Mouse (Mus musculus) limb, embryonic 15.5 days (tissue): Measurements from ENCODE around the gene Hdac4. TPM values are rescaled to one million over a fixed set of nuclear protein-coding genes. Genes with fewer than 3 reads are reported as not detected.

Experiments
- ATAC-seq: fragments of 200-750 bp; cut with Nextera tagmentation; 2 replicates; pipeline ENCODE4 v1.8.0; 2017; ENCODE audit warnings: low read depth, moderate TSS enrichment; ENCODE audit not compliant: insufficient number of reproducible peaks, low FRiP score, low TSS enrichment
- H3K27ac ChIP-seq: fragments of 300-500 bp; sonication (generic); 2 replicates; pipeline ENCODE4 v1.5.1; 2015; ENCODE audit warnings: moderate library complexity, mild to moderate bottlenecking, inconsistent platforms
- H3K27me3 ChIP-seq: fragments of 300-500 bp; sonication (generic); 2 replicates; pipeline ENCODE4 v1.6.1; 2015; ENCODE audit warnings: inconsistent platforms
- H3K36me3 ChIP-seq: fragments of 300-500 bp; sonication (generic); 2 replicates; pipeline ENCODE4 v1.6.1; 2015; ENCODE audit warnings: inconsistent platforms
- H3K4me1 ChIP-seq: fragments of 300-500 bp; sonication (generic); 2 replicates; pipeline ENCODE4 v1.6.1; 2015; ENCODE audit warnings: inconsistent platforms
- H3K4me2 ChIP-seq: fragments of 300-500 bp; sonication (generic); 2 replicates; pipeline ENCODE4 v1.6.1; 2015; ENCODE audit warnings: mild to moderate bottlenecking, inconsistent platforms
- H3K4me3 ChIP-seq: fragments of 300-500 bp; sonication (generic); 2 replicates; pipeline ENCODE4 v1.5.1; 2015; ENCODE audit warnings: mild to moderate bottlenecking, inconsistent platforms
- H3K9ac ChIP-seq: fragments of 300-500 bp; sonication (generic); 2 replicates; pipeline ENCODE4 v1.6.1; 2015; ENCODE audit warnings: inconsistent platforms
- H3K9me3 ChIP-seq: fragments of 300-500 bp; sonication (generic); 2 replicates; pipeline ENCODE4 v1.6.1; 2016; ENCODE audit warnings: inconsistent platforms
- WGBS: fragments of 180-500 bp; shearing (Covaris S2); methylation state at CpG from one replicate; pipeline ENCODE4 v1.1.7; 2015; 5-methylcytosine and 5-hydroxymethylcytosine counted together
- polyA plus RNA-seq: library from polyadenylated mRNA; unstranded; fragments of >200 nt; fragmentation: Nextera tagmentation; extraction: Ambion mirVana; gene quantifications from 2 replicates; pipeline ENCODE4 v1.2.1, GENCODE M21; 2015

The Hdac4 gene
- polyA plus RNA-seq, 1 experiment from 2014 or later = 24.1 TPM

DNA sequence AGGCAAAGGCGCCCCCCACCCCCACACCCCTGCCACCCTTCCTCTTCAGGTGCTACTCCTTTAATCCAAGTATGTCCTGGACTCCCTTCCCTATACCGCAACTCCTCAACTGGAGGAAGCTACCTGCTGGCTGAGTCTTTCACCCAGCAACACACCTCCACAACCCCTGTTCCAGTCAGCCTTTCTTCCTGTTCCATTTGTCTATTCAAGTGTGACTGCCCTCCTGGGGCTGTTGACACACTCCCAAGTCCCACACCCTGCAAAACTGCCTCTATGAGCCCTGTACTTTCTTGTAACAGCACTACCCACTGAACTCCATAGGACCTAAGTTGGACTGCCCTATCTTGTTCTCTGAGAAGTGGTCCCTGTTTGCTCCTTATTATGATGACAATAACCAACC is 195.3 kb downstream of the Hdac4 start:
- Histone ChIP-seq H3K36me3 (peaks cover 38% of the 10 kb centered on the region), H3K4me1 (peaks cover 6% of the 10 kb centered on the region; the same call in 1 of the 2 replicates), H3K9me3 (no peaks in the 10 kb centered on the region), H3K27ac (no peak overlapping the region), H3K27me3 (no peaks in the 10 kb centered on the region), H3K4me2 (no peak overlapping the region), H3K4me3 (no peak overlapping the region), H3K9ac (no peak overlapping the region)
- ATAC-seq = no peak
- 93% methylated on average over 2 of the region's 2 CpGs for WGBS

DNA sequence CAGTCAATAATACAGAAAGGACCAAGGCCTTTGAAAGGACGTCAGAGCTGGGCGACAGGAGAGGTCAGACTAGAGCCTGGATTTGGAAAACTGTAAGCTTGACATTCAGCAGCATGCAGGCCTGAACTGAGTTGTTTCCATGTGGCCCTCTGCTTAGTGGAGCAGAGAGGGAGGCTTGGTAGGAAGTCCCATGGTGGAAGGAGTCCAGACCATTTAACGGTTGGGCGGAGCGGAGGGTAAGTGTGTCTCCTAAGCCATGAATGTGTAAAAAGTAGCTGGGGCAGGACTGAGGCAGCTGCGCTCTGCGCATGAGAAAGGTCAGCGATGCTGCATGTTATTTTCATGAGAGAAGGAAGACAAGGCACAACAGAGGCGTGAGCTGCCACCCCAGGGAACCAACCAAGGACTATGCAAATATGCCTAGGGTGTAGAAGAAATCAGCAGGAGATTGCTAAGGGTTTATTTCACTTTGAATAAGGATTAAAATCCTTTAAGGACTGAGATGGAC is 201.8 kb downstream of the Hdac4 start:
- Histone ChIP-seq H3K27ac (no peak overlapping the region), H3K27me3 (no peaks in the 10 kb centered on the region), H3K4me1 (no peaks in the 10 kb centered on the region), H3K4me2 (no peak overlapping the region), H3K9ac (no peak overlapping the region), H3K9me3 (no peaks in the 10 kb centered on the region), H3K36me3 (peaks cover 81% of the 10 kb centered on the region), H3K4me3 (no peak overlapping the region)
- ATAC-seq = no peak
- WGBS = 82% methylated on average over 9 of the region's 9 CpGs

DNA sequence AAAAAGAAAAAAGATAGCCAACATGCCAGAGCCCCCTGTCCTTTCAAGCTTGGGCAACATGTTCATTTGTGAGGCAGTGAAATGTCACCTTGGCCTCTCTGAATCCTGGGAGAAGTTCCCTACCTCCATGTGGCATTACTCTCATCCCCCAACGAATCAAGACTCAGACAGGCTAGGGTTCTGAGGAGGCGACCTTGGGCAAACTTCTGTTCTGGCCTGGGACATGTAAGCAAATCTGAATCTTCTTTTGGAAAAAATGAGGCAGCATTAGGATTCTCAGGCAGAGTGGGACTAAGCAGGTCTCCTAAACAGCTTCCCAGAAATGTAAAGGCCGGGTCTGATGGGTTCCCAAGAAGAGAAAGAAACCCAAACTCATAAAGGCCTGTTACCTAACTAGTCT is 202.8 kb downstream of the Hdac4 start:
- Histone ChIP-seq H3K36me3 (peaks cover 85% of the 10 kb centered on the region), H3K9ac (no peak overlapping the region), H3K9me3 (no peaks in the 10 kb centered on the region), H3K27me3 (no peaks in the 10 kb centered on the region), H3K27ac (no peak overlapping the region), H3K4me3 (no peak overlapping the region), H3K4me2 (no peak overlapping the region), H3K4me1 (no peaks in the 10 kb centered on the region)
- ATAC-seq = no peak
- 81% methylated on average over 3 of the region's 3 CpGs for WGBS

DNA sequence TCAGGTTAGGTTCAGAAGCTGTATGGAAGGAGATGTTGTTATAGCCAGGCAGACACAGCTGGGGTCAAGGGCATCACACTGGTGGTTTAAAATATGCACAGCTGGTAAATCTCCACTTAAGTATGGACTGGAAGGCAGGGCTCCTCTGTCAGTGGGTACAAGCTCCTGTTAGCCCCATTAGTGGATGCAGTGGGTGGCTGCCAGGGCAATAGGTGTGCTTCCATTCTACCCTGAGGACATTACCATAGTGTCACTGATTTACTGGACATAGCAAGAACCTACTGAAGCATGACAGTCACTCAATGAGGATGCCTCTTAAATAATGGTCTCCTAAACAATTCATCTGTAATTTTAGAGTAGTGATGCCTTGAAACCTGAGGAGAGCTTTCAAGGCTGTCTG is 203.9 kb downstream of the Hdac4 start:
- no peak overlapping the region for H3K4me2 ChIP-seq
- no peak overlapping the region for H3K9ac ChIP-seq
- no peak overlapping the region for H3K4me3 ChIP-seq
- H3K27ac ChIP-seq = no peak overlapping the region
- no peaks in the 10 kb centered on the region for H3K27me3 ChIP-seq
- H3K36me3 ChIP-seq = peaks cover 94% of the 10 kb centered on the region
- ATAC-seq = no peak
- no peaks in the 10 kb centered on the region for H3K4me1 ChIP-seq
- no peaks in the 10 kb centered on the region for H3K9me3 ChIP-seq

DNA sequence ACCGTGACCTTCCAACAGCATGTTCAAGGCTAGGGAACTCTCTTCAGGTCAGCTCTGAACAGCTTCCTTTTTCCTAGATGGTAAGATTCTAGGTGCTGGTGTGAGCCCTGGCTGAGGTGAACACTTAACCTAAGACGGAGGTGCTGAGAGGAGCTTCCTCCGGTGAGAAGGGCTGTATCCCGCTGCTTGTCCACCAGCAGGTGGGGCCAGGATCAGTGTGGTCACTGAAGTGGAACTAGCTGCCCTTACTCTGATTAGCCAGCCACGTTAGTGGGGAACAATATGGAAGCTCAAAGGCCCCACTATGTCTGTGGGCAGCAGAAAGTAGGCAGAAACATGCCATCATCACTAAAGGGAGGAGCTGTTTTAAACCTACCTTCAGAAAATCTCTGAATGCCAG is 204.6 kb downstream of the Hdac4 start:
- Histone ChIP-seq H3K4me2 (no peak overlapping the region), H3K36me3 (peaks cover 94% of the 10 kb centered on the region), H3K4me3 (no peak overlapping the region), H3K4me1 (no peaks in the 10 kb centered on the region), H3K27ac (no peak overlapping the region), H3K9ac (no peak overlapping the region), H3K27me3 (no peaks in the 10 kb centered on the region), H3K9me3 (no peaks in the 10 kb centered on the region)
- 84% methylated on average over 5 of the region's 5 CpGs for WGBS
- no peak for ATAC-seq

DNA sequence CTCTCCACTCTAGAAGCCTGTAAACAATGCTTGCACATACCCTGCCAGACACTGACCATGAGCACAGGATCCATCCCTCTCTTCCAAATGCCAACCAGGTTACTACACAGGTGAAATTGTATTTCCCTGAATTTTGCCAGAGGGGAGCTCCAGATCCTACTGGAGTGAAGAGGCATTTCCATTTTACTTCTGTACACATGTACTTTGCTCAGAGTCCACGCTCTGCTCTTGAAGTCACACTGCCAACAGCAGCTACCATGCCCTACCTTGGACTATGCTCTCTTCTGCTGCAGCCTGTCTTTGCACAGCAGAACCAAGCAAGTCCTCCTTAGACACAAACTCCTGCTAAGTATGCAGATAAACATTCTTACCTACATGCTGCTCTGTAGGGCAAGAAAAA is 206.6 kb downstream of the Hdac4 start:
- ATAC-seq = no peak
- no peaks in the 10 kb centered on the region for H3K4me1 ChIP-seq
- H3K27me3 ChIP-seq = no peaks in the 10 kb centered on the region
- no peaks in the 10 kb centered on the region for H3K9me3 ChIP-seq
- H3K4me2 ChIP-seq = no peak overlapping the region
- no peak overlapping the region for H3K4me3 ChIP-seq
- H3K27ac ChIP-seq = no peak overlapping the region
- WGBS = 92% methylated on average over 1 of the region's 1 CpGs
- H3K9ac ChIP-seq = no peak overlapping the region
- H3K36me3 ChIP-seq = peaks cover 92% of the 10 kb centered on the region

DNA sequence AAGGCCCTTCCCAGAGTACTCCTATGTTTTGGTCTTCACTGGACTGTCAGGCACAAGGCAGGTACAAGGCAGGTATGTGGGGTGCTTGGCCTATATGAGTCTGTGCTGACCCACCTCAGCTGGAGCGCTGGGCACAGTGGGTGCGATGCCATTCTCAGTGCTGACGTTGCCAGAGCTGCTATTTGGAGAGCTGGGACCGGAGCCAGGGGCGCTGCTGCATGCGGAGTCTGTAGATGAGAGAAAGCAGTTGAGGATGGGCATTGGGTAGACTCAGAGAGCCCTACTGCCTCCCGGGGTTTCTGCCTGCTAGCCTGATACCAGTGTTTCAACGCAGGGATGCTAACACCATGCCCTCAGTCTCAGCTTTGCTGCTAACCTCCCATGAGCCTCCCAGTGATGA is 208.1 kb downstream of the Hdac4 start:
- H3K4me3 ChIP-seq = no peak overlapping the region
- no peak overlapping the region for H3K27ac ChIP-seq
- no peaks in the 10 kb centered on the region for H3K27me3 ChIP-seq
- 96% methylated on average over 8 of the region's 8 CpGs for WGBS
- no peaks in the 10 kb centered on the region for H3K9me3 ChIP-seq
- H3K36me3 ChIP-seq = peaks cover 93% of the 10 kb centered on the region
- ATAC-seq = no peak
- H3K9ac ChIP-seq = no peak overlapping the region
- H3K4me2 ChIP-seq = no peak overlapping the region
- H3K4me1 ChIP-seq = no peaks in the 10 kb centered on the region

DNA sequence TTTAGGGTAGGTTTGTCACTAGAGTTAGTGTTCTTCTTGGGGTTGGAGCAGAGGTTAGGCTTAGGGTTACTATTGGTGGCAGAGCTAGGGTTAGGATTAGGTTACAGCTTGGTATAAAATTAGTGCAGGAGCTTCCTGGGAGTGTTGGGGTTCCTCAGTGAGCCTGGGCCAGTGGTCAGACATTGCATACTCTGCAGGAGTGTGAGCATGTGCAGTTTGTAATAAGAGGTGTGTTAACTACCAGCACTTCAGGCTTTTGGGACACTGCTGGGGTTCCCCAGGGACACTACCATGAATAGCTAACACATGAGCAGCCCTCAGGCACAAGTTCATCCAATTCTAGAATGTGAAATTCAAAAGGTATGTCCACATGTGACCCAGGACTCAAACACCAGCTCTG is 209.7 kb downstream of the Hdac4 start:
- Histone ChIP-seq H3K27me3 (no peaks in the 10 kb centered on the region), H3K27ac (no peak overlapping the region), H3K4me2 (no peak overlapping the region), H3K36me3 (peaks cover 93% of the 10 kb centered on the region), H3K9me3 (no peaks in the 10 kb centered on the region), H3K9ac (no peak overlapping the region), H3K4me1 (no peaks in the 10 kb centered on the region), H3K4me3 (no peak overlapping the region)
- ATAC-seq = no peak

DNA sequence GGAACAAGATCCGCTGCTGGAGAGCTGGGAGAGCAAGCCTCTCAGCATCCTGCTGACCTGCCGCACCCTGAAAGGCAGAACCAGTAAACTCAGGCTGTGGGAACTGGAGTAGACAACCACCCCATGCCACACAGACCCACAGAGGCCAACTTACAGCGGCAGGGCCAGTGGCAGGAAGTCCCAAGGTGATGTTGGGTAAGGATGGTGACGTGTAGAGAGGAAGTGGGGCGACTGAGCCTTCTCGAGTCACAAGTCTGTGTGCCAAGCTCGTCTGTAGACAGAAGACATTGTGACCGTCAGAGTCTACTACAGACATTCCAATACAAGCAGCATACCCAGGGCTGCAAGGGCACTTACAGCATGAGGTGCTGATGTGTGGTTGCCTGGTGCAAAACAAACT is 211.0 kb downstream of the Hdac4 start:
- Histone ChIP-seq H3K4me3 (no peak overlapping the region), H3K4me1 (no peaks in the 10 kb centered on the region), H3K9ac (no peak overlapping the region), H3K9me3 (no peaks in the 10 kb centered on the region), H3K36me3 (peaks cover 88% of the 10 kb centered on the region), H3K27ac (no peak overlapping the region), H3K27me3 (no peaks in the 10 kb centered on the region), H3K4me2 (no peak overlapping the region)
- 81% methylated on average over 8 of the region's 8 CpGs for WGBS
- no peak for ATAC-seq

DNA sequence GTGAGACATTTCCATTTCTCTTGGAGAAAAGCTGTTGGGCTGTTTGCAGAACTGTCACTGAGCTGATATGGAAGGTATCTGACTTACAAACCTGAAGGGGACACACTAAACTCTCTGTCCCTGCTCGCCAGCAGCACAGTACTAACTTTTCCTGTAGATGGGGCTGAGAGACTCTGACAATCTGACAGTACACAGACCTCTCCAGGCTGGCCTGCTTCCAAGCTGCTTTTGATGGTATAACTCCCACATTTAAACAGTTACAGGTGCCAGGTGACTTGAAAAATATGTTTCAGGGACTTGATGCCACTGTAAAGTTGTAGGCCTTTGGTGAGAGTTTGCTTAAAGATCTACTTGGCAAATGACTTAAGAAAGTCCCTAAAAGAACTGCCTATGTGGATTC is 214.1 kb downstream of the Hdac4 start:
- peaks cover 80% of the 10 kb centered on the region for H3K36me3 ChIP-seq
- no peaks in the 10 kb centered on the region for H3K27me3 ChIP-seq
- WGBS = 59% methylated on average over 1 of the region's 1 CpGs
- no peak for ATAC-seq
- H3K4me1 ChIP-seq = no peaks in the 10 kb centered on the region
- no peak overlapping the region for H3K9ac ChIP-seq
- H3K9me3 ChIP-seq = no peaks in the 10 kb centered on the region
- H3K4me2 ChIP-seq = no peak overlapping the region
- H3K27ac ChIP-seq = no peak overlapping the region
- no peak overlapping the region for H3K4me3 ChIP-seq

DNA sequence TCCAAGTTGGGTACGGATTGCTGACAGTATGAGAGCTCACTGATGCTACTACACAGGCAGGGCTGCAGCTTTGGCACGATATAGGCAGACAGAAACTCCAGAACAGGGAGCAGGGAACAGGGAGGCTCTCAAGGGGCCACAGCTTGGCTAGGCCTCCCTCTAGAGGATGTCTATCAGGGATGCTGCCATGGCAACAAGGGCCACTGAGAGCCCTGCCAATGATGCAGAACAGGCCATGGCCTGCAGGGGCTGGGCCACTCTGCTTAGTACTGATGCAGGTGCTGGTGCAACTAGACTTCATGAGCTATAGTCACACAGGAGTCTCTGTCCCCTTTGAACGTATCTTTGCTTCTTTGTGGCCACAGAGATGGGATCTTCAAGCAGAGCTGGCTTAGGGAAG is 217.1 kb downstream of the Hdac4 start:
- H3K9ac ChIP-seq = no peak overlapping the region
- WGBS = 83% methylated on average over 3 of the region's 3 CpGs
- H3K36me3 ChIP-seq = peaks cover 83% of the 10 kb centered on the region

DNA sequence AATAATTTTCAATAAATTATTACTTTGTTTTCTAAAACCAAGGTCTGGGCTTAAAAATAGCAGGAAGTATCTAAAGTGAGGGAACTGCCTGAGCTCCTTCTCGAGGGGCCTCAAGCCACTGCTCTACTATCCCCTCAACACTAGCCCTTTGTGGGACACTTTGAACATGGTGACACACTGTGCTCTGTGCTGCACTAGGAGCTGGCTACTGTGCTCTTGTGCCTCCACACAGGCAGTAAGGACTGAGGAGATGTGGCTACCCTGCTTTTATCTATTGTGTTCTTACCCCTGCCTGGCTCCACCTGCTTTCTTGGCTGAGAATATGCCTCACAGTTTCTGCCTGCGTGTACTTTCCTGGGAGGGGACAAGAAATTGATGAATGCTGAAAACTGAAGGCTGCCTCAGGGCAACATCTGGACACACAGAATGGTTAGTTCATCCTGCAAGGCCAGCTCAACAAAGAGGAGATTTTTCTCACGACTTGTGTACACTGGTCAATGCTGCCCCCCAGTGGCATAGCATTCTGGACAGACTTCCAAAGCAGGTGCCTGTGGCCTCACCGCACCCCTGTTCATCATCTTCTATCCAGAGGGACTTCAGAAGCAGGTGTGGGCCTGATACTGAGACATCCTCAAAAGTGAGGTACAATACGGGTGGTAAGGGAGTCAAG is 226.7 kb downstream of the Hdac4 start:
- no peak overlapping the region for H3K4me2 ChIP-seq
- H3K9ac ChIP-seq = no peak overlapping the region
- H3K36me3 ChIP-seq = peaks cover 61% of the 10 kb centered on the region
- 46% methylated on average over 5 of the region's 5 CpGs for WGBS
- H3K9me3 ChIP-seq = no peaks in the 10 kb centered on the region
- ATAC-seq = no peak
- no peaks in the 10 kb centered on the region for H3K27me3 ChIP-seq
- H3K4me3 ChIP-seq = no peak overlapping the region
- H3K4me1 ChIP-seq = peaks cover 22% of the 10 kb centered on the region
- H3K27ac ChIP-seq = no peak overlapping the region

More for the DNA sequence above, 217.1 kb downstream of the Hdac4 start:
- no peak for ATAC-seq
- Histone ChIP-seq H3K9me3 (no peaks in the 10 kb centered on the region), H3K4me3 (no peak overlapping the region), H3K27ac (no peak overlapping the region), H3K27me3 (no peaks in the 10 kb centered on the region), H3K4me2 (no peak overlapping the region), H3K4me1 (no peaks in the 10 kb centered on the region)

DNA sequence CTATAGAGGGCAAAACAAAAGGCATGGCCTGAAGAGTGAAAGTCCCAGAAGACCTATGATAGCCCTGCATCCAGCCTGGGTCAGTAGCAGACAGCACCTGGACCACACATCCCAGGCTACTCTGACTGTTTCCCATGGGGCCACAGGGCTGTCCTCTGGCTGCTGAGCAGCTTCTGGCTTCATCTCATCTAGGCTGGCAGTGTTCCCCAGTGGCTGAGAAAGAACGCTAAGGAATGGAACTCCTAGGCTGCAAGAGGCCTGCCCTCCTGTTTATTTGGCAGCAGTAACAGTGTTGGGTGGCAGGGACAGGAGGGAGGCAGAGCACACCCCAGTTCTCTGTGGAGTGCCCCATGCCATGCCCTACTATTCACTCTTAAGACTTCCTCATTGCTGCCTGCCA is 228.5 kb downstream of the Hdac4 start:
- H3K4me1 ChIP-seq = peaks cover 28% of the 10 kb centered on the region
- WGBS = 91% methylated on average over 1 of the region's 1 CpGs
- no peak for ATAC-seq
- H3K4me3 ChIP-seq = no peak overlapping the region
- H3K27ac ChIP-seq = no peak overlapping the region
- H3K4me2 ChIP-seq = no peak overlapping the region
- no peaks in the 10 kb centered on the region for H3K27me3 ChIP-seq
- no peak overlapping the region for H3K9ac ChIP-seq
- no peaks in the 10 kb centered on the region for H3K9me3 ChIP-seq
- H3K36me3 ChIP-seq = peaks cover 43% of the 10 kb centered on the region
